Mouse (Mus musculus): ENCODE data around the gene Mpdz. TPM values are rescaled to one million over a fixed set of nuclear protein-coding genes. Genes with fewer than 3 reads are reported as not detected.

Gene Mpdz
- total and polyA plus RNA-seq, 2 experiments from 2014 or later: 9.2 to 38.4 TPM

DNA sequence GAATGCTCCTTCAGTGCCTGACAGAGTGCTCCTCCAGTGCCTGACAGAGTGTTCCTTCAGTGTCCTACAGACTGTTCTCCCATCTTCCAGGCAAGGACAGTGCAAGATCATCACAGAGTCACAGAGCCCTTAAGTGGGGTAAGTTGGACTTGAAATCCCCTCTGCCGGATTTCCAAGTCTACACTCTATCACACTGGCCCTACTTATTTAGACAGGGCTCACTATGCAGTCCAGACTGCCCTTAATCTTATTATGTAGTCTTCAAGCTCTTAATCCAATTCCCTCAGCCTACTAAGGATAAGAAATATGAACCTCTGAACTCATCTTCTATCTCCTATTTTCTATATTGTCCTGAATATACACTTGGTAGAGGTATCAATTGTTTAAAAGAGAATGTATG, 19.1 kb downstream of the Mpdz start:
- Histone ChIP-seq H3K4me3 (ENCODE audit: low read depth, low read length) (no peak overlapping the region), H3K4me1 (ENCODE audit: control insufficient read depth, insufficient read depth) (peaks cover 2% of the 10 kb centered on the region; the same call in 1 of the 2 replicates), H3K9me3 (replicated peaks; ENCODE audit: control insufficient read depth, low read length) (no peaks in the 10 kb centered on the region), H3K4me2 (ENCODE audit: low read depth, low read length) (no peak overlapping the region), H3K27ac (ENCODE audit: low read depth) (no peak overlapping the region), H3K36me3 (replicated peaks; ENCODE audit: control insufficient read depth, insufficient read depth, low read length) (0 out of 2 replicates have a peak, but pooled peaks cover 4% of the 10 kb centered on the region), H3K27me3 (ENCODE audit: control insufficient read depth, insufficient read depth, low read length) (no peaks in the 10 kb centered on the region), H3K9ac (replicated peaks; ENCODE audit: low read depth, low read length) (no peak overlapping the region)
- no peak for ATAC-seq (ENCODE audit: insufficient read depth, low read depth)
- DNase-seq (ENCODE audit: low spot score): no peak
- no peak for TF ChIP-seq CTCF (IDR thresholded peaks at IDR 0.05; ENCODE audit: low read depth)
- no peak for TF ChIP-seq EP300 (IDR thresholded peaks at IDR 0.05; ENCODE audit: low read depth)
- WGBS: 70% methylated on average over 1 of the region's 1 CpGs

DNA sequence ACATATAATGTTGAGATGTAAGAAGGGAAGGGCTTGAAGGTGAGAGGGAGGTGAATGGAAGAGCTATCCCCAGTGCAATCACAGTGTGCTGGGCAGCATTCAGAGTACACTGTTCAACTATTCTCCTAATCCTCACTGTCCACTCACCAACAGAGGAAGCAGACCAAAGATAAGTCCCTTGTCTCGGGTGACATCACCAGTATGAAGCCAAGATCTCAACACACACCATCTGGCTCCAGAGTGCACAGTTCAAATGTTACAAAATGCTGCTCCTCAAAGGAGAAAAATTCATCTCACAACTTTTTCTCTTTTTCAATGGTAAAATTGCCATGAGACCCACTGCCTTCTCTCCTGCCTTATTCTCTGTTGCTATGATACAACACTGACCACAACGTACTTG, 21.0 kb downstream of the Mpdz start:
- Histone ChIP-seq H3K9ac (replicated peaks; ENCODE audit: low read depth, low read length) (no peak overlapping the region), H3K4me3 (ENCODE audit: low read depth, low read length) (no peak overlapping the region), H3K9me3 (replicated peaks; ENCODE audit: control insufficient read depth, low read length) (no peaks in the 10 kb centered on the region), H3K27me3 (ENCODE audit: control insufficient read depth, insufficient read depth, low read length) (no peaks in the 10 kb centered on the region), H3K27ac (ENCODE audit: low read depth) (no peak overlapping the region), H3K36me3 (replicated peaks; ENCODE audit: control insufficient read depth, insufficient read depth, low read length) (0 out of 2 replicates have a peak, but pooled peaks cover 4% of the 10 kb centered on the region), H3K4me2 (ENCODE audit: low read depth, low read length) (no peak overlapping the region), H3K4me1 (ENCODE audit: control insufficient read depth, insufficient read depth) (peaks cover 2% of the 10 kb centered on the region; the same call in 1 of the 2 replicates)
- 50% methylated on average over 2 of the region's 2 CpGs for WGBS
- no peak for TF ChIP-seq CTCF (IDR thresholded peaks at IDR 0.05; ENCODE audit: low read depth)
- no peak for TF ChIP-seq EP300 (IDR thresholded peaks at IDR 0.05; ENCODE audit: low read depth)
- ATAC-seq (ENCODE audit: insufficient read depth, low read depth) (no peak), DNase-seq (ENCODE audit: low spot score) (no peak)

DNA sequence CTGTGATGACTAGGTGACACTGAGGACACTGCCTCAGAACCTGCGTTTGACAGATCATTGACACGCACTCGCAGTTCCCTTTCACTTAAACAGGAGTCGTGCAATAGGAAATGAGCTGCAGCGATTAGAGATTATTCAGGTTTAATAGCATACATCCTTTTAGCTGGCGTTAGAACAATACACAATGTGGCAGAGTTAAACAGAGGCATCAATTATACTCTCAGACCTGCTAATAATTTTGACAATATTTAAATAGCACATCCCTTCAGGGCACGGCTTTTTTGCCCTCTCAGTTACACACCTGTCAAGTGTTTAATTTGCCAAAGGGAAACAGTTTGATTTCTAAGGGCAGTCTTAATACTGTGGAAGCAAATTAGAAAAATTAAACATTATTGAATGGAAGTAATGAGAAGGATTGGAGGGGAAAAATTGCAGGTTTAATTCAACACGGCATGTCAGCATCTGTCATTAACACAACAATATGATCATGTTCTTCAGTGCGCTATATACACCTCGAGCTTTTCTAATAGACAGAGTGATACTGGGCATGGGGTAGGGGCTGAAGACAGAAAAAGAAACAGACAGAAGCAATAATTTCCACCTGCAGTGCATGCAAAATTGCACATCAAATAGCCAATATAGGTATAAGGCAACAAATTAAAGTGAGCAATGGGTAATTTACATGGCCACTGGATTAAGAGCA, 27.1 kb downstream of the Mpdz start:
- H3K4me3 ChIP-seq (ENCODE audit: low read depth, low read length): no peak overlapping the region
- no peak for ATAC-seq (ENCODE audit: insufficient read depth, low read depth)
- H3K9me3 ChIP-seq (replicated peaks; ENCODE audit: control insufficient read depth, low read length): no peaks in the 10 kb centered on the region
- H3K27ac ChIP-seq (ENCODE audit: low read depth): no peak overlapping the region
- H3K27me3 ChIP-seq (ENCODE audit: control insufficient read depth, insufficient read depth, low read length): no peaks in the 10 kb centered on the region
- 0 out of 2 replicates have a peak, but pooled peaks cover 3% of the 10 kb centered on the region for H3K36me3 ChIP-seq (replicated peaks; ENCODE audit: control insufficient read depth, insufficient read depth, low read length)
- TF ChIP-seq CTCF (IDR thresholded peaks at IDR 0.05; ENCODE audit: low read depth) (no peak), EP300 (IDR thresholded peaks at IDR 0.05; ENCODE audit: low read depth) (no peak)
- H3K4me1 ChIP-seq (ENCODE audit: control insufficient read depth, insufficient read depth): peaks cover 2% of the 10 kb centered on the region; the same call in 1 of the 2 replicates
- 80% methylated on average over 10 of the region's 10 CpGs for WGBS
- DNase-seq (ENCODE audit: low spot score): no peak
- H3K4me2 ChIP-seq (ENCODE audit: low read depth, low read length): no peak overlapping the region
- H3K9ac ChIP-seq (replicated peaks; ENCODE audit: low read depth, low read length): no peak overlapping the region

DNA sequence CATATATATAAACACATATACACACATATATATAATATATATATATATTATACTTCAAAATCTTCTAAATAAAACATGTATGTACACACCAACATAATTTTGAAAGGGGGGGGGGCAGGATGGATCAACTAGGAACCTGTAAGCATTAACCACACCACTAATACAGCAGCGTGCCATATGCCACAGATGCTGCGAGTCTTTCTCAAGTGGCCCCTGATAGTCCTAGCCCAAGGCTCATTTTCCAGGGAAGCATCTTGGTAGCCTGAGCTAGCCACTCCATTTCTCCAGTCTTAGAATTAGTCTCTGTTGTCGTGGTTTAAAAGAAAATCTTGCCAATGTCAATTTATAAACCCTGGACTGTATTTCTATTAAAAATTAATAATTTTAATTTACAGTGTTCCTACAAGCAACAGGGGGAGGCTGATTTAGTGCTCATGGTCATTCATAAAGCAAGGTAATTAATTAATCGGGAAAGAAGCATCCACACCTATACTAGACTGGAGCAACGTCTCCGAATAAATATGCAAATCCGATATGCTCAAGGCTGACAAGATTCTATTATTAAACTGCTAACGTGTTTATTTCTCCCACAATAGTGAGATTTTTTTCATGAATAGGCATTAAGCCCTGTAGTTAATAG, 27.8 kb downstream of the Mpdz start:
- Histone ChIP-seq H3K36me3 (replicated peaks; ENCODE audit: control insufficient read depth, insufficient read depth, low read length) (no peaks in the 10 kb centered on the region), H3K4me1 (ENCODE audit: control insufficient read depth, insufficient read depth) (peaks cover 2% of the 10 kb centered on the region; the same call in 1 of the 2 replicates), H3K27ac (ENCODE audit: low read depth) (no peak overlapping the region), H3K4me3 (ENCODE audit: low read depth, low read length) (no peak overlapping the region), H3K9ac (replicated peaks; ENCODE audit: low read depth, low read length) (no peak overlapping the region), H3K27me3 (ENCODE audit: control insufficient read depth, insufficient read depth, low read length) (no peaks in the 10 kb centered on the region), H3K4me2 (ENCODE audit: low read depth, low read length) (no peak overlapping the region), H3K9me3 (replicated peaks; ENCODE audit: control insufficient read depth, low read length) (no peaks in the 10 kb centered on the region)
- DNase-seq (ENCODE audit: low spot score) (no peak), ATAC-seq (ENCODE audit: insufficient read depth, low read depth) (no peak)
- 89% methylated on average over 8 of the region's 8 CpGs for WGBS
- TF ChIP-seq CTCF (IDR thresholded peaks at IDR 0.05; ENCODE audit: low read depth): no peak

DNA sequence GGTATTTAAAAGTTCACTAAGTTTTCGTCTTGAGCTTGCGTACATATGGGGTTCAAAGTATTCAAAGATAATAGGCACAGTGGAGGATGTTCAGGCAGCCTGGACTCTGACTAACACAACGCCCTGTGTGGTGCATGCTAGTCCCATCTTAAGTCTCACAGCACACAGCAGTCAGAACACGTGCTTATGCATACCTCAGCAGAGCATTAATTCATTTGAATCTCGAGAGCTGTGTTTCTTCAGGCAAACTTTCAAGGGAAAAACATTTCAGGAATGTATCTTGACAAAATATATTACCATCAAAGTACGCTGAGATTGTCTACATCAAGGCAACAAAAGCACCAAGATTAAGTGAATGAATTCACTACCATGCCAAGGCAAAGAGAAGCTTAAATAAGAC, 45.7 kb downstream of the Mpdz start:
- no peak for TF ChIP-seq CTCF (IDR thresholded peaks at IDR 0.05; ENCODE audit: low read depth)
- no peak for TF ChIP-seq EP300 (IDR thresholded peaks at IDR 0.05; ENCODE audit: low read depth)
- Histone ChIP-seq H3K27ac (ENCODE audit: low read depth) (no peak overlapping the region), H3K9me3 (replicated peaks; ENCODE audit: control insufficient read depth, low read length) (no peaks in the 10 kb centered on the region), H3K9ac (replicated peaks; ENCODE audit: low read depth, low read length) (no peak overlapping the region), H3K27me3 (ENCODE audit: control insufficient read depth, insufficient read depth, low read length) (no peaks in the 10 kb centered on the region), H3K4me2 (ENCODE audit: low read depth, low read length) (no peak overlapping the region), H3K4me3 (ENCODE audit: low read depth, low read length) (no peak overlapping the region), H3K36me3 (replicated peaks; ENCODE audit: control insufficient read depth, insufficient read depth, low read length) (peaks cover 9% of the 10 kb centered on the region; the same call in 1 of the 2 replicates), H3K4me1 (ENCODE audit: control insufficient read depth, insufficient read depth) (no peaks in the 10 kb centered on the region)
- ATAC-seq (ENCODE audit: insufficient read depth, low read depth) (no peak), DNase-seq (ENCODE audit: low spot score) (no peak)
- 75% methylated on average over 6 of the region's 6 CpGs for WGBS

All from heart, postnatal 0 days (tissue).